Mouse (Mus musculus) activated CD4-positive, CD25-positive, alpha-beta regulatory T cell, adult 4 months (primary cell): ENCODE data around the gene Aph1a. TPM values are rescaled to one million over a fixed set of nuclear protein-coding genes. Genes with fewer than 3 reads are reported as not detected.
"Not testable (repeated sequence)": the region's sequence is repeated elsewhere in the genome, so short reads cannot be mapped to it uniquely, and the experiment has no call there.

Experiments
- ATAC-seq: one replicate; pipeline ENCODE4 v1.8.0; 2017
- polyA plus RNA-seq, 2 experiments: library from polyadenylated mRNA; unstranded; fragments of 100-300 nt; shearing (Covaris generic); gene quantifications; one replicate each; pipeline ENCODE4 v1.2.1; 2017

Gene Aph1a
- polyA plus RNA-seq, 2 experiments from 2014 or later: 32.2 to 44.2 TPM

DNA sequence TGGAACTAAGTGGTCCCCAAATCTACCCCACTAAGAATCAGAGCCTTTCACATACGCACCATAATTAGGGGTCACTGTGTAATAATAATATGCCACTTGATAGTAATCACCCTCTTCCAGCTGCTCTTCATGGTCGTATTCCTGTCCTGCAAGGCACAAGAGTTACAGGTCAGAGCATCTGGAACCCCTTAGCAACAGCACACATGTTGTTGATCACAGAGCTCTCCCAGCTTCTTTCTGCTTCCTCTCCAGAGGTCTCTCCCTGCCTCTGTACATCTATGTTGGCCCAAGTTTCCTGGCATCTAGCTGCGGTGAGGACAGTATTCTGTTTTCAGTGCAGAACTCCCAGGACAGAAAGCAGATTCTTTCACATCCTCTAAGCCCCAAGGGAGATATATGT, 4.1 kb upstream of the Aph1a start:
- no peak for ATAC-seq

DNA sequence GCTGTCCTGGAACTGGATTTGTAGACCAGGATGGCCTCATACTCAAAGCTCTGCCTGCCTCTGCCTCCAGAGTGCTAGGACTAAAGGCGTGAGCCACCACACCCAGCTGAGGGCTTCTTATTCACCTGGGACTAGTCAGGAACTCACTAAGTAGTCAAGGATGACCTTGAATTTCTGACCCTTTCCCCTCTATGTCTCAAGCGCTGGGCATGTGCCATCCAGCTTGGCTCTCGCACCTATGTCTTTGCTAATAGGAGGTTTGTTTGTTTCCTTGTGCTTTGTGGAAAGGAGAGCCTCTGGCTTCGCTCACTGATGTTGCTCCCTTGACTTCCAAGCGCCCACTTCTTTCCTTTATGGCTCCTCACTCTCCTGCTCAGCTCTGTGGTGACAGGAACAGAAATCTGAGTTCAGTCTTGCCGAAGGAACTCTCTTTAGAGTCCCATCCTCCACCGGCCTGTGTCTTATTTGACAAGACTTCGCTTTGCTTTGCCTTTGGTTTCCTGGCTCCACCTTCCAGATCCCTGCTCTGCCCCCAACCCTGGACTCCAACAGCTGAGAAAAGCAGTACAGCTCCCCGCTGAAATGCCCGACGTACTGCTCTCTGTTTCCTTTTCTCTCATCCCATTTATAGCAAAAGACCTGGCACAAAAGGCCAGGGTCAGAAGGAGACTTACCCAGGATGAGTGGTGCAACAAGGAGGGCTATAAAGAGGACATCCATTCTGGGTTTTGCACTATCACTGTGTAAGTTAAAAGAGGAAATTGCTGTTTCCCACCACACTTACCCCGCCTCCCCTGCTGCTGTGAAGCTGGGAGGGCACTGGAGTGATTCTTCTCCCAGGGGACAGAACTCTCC, 2.3 kb upstream of the Aph1a start, which contains the start of gene BC028528:
Gene BC028528 (minus strand): TSS at position 795 of the 855 bp plus-strand sequence.
- no peak for ATAC-seq

DNA sequence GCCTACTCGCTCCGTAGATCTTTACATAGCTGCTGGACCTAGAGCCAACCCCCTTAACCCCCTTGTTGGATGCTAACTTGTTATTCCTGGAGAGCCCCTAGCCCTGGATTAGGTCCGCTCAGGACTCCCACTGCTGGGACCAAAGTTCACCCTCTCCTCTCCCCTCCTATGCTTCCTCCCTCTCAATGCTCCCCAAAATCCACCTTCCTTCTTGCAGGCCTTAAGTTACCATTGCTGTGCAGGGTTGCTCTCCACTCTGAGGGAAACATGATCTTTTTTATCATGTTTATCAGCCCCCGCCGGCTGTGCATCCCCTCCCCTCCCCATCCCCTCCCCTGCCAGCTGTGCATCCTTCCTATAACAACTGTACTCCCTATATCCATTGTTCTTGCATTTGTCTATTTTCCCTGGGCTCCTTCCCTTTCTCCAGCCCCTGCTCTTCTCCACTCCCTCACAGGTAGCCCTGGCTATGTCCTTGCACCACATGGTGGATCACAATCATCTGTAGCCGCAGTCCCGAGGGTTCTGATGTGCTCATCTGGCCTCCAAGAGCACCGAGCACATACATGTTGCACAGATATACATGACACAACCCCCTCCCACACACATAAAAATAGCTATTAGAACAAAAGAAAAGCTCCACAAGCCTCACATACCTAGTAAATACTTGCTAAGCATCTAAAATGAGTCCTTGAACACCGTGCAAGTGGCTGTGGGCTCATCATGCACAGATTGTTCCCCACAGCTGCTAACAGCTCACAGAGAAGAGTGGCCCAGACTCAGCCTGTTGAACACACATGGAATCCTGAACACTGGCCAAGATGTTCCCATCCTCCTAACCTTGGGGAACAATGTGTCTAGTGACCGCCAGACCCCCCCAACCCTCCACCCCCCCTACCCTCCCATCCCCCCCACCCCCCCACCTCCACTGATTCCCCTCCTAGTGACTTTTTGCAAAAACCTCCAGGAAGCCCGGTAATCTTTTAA, 1.4 kb upstream of the Aph1a start:
- ATAC-seq: no peak

DNA sequence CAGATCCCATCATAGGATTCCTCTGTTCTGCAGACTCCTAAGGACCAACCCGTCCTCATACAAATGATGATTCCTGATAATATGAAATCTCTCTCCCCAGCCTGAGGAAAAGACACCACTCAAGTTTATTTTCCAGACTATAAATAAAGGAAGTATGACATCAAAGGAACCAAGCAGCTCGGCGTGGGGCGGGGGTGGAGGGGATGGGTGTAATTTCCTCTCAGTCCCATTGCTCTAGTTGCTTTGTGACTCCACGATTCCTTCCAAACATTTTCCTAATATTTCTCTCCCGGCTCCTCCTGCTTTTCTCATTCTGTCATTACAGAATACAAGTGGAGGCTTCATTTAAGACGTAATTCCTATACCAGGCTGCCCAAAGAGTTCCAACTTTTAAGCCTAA, 643 bp upstream of the Aph1a start:
- ATAC-seq: no peak

DNA sequence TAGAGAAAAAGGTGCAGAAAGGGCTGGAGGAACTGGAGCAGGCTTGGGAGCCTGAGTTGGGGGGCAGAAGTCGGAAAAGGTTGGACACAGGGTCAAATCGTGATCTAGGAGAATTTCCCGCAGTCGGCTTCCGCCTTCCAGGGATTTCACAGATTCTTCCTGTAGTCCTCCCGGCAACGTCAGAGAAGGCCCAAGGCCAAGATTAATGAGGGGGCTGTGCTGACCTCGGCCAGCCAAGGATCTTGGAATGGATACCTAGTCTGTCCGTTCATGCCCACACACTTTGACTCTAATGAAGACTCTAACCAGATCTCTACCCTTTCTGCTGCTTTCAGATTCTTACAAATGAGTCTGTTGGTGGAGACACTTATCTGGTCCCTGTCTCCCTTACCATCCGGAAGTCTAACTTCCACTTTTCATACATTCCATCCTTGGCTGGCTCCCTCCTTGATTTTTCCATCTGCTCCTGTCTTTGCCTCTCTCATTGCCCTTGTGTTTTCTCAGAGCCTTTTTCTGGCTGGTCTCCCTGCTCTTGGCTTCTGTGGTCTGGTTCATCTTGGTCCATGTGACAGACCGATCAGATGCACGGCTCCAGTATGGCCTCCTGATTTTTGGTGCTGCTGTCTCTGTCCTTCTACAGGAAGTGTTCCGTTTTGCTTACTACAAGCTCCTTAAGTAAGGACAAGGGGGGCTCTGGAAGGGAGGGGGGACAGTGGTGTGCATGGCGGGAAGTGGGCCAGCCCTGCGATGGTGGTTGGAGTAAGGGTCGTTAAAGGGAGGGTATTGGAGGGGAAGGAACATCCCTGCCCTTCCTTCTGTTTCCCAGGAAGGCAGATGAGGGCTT, 770 bp downstream of the Aph1a start:
- no peak for ATAC-seq

DNA sequence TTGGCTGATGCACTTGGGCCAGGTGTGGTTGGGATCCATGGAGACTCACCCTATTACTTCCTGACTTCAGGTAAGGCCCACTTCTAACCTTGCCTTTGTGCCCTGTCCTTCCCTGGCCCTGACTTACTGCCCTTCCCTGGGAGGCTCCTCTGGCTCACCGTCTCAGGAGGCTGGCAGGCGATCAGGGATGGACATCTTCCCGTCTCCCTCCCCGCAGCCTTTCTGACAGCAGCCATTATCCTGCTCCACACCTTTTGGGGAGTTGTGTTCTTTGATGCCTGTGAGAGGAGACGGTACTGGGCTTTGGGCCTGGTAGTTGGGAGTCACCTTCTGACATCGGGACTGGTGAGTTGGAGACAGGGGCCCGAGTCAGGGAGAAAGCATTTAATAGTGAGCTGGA, 1.7 kb downstream of the Aph1a start:
- not testable (repeated sequence) for ATAC-seq

DNA sequence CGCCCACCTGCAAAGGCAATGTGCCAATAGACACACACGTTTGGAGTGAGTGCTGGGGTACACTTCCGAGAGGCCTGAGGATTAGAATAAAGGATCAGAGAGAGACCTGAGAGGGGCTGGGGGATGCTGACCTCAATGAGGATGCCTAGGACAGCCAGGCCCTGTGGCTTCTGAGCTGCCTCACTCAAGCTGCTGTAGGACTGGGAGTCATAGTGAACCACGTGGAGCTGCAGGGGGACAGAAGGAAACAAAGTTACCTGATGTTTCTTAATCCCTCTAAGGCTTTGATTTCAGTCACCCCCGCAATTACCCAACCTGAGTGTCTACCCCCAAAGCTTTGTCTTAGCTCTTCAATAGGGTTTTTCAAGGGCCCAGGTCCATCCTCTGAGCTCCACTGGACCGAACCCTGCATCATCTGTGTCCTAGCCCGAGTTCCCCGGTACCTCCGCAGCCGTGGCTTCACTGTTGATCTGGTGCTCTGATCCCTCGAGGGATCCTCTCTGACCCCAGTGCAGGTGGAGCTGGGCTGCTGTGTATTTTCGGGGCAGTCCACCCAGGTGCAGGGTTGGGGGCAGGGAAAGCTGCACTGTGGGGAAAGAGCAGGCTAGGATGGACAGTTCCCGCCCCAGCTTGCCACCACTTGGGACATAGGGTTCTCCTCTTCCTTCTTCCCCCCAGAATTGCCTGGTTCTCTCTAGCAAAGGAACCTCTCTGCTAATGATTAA, 6.2 kb downstream of the Aph1a start:
- no peak for ATAC-seq

DNA sequence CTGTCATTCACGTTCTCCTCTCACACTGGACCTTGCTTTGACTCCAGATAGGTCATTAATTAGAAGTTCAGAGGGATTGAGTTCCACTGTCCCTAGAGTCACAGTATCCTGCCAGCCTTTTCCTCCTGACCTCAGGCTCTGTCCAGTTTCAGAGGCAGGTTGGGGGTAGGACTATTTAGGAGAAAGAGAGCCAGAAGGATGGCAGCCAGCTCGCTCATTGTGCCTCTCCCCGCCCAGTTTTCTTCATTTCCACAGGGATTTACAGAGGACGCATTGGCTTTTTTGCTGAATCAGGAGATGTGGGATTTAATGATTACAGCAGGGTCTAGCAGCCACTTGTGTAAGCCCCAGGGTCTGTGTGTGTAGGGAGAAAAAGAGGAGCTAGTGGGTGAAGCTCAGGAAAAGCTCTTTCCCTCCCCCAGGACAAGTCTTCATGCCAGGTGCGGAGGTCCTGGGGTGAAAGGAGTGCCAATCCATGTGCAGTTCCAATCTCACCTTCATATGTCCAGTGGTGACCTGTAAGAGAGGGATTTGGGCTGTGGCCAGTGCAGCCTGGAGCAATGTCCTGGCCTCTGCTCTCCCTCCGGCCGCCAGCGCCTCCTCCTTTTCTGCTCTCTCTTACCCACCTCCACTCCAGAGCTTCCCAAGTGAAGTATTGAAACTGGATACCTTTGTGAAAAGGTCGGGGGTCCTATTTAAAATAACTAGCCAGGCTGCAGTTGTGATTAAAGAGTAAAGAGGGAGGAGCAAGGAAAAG, 8.0 kb downstream of the Aph1a start:
- ATAC-seq: no peak

DNA sequence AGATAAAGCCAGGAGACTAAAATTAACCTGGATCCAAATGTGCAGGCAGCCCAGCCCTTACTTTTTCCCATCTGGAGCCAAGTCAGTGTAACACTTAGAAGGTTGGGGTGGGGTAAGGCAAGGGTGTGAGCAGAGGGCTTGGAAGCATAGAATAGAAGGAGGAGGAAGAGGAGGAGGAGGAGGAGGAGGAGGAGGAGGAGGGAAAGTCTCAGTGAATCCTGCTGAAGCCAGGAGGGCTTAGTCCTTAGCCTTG, 8.5 kb downstream of the Aph1a start:
- ATAC-seq: no peak

DNA sequence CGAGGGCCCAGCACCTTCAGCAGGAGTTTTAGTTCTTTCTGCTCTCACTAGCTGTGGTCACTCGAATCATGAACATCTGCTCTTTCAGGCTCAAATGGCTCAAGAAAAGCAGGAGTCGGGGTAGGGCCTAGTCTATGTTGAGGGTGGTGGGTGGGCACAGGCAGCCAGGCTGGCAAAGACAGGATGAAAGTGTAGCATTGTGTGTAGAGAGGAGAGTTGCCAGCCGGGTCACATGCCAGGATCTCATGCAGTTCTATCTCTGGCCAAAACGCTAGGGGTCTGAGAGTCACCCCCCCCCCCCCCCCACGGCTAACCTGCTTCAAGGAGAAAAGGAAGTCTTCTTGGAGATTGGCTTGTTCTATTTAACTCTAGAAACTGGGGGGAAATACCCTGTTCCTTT, 8.9 kb downstream of the Aph1a start:
- ATAC-seq: no peak

DNA sequence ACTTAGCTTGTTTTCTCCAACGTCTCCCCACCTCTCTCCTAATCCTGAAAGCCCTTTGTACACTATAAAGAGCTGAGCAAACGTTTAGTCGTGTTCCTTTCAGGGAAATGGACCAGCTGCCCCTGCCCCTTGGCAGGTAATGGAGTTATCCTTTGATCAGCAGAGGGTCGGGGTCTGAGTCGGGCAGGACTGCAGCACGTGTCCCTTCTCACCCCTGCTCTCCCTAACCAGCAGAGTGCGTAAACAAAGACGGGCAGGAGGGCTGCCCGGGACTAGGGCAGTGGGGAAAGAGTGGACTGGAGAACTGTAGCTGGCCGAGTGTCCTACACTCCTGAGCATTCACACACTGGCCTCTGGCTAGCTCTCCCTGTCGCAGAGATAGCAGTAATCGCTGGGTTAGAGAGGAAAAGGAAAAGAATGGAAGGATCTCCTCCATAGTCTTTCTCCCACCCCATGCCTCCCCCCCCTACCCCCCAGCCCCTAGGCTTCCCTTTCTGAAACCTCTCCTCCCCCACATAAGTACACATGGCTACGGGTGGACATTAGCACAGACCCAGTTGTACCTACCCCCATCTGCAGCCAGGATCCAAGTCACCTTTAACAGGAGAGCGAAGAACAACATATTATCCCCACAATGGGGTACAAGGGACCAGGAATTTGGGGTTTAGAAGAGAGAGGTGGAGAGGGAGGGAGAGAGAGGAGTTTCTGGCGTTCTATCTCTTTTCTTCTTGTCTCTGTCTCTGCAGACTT, 10.2 kb downstream of the Aph1a start:
- ATAC-seq: no peak

DNA sequence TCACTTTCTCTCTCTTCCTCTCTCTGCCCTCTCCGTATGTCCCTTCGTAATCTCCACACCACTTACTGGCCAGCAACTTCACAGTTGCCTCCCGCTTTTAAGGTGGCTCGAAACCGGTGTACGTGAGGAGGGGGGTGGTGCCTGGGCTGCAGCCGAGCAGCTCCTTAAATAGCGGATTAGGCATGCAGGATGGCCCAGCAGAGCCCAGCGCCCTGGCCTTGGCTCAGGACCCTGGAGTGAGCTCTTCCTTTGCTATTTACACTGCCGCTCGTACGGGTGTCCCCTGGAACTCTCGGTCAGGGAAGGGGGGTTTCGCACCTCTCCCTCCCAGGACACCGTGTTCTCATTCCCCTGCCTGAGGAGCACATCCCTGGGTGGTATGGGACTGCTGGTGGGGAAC, 10.8 kb downstream of the Aph1a start, which contains the start of gene Car14:
Gene Car14 (minus strand): TSS at position 124 of the 400 bp plus-strand sequence.
- ATAC-seq: no peak

DNA sequence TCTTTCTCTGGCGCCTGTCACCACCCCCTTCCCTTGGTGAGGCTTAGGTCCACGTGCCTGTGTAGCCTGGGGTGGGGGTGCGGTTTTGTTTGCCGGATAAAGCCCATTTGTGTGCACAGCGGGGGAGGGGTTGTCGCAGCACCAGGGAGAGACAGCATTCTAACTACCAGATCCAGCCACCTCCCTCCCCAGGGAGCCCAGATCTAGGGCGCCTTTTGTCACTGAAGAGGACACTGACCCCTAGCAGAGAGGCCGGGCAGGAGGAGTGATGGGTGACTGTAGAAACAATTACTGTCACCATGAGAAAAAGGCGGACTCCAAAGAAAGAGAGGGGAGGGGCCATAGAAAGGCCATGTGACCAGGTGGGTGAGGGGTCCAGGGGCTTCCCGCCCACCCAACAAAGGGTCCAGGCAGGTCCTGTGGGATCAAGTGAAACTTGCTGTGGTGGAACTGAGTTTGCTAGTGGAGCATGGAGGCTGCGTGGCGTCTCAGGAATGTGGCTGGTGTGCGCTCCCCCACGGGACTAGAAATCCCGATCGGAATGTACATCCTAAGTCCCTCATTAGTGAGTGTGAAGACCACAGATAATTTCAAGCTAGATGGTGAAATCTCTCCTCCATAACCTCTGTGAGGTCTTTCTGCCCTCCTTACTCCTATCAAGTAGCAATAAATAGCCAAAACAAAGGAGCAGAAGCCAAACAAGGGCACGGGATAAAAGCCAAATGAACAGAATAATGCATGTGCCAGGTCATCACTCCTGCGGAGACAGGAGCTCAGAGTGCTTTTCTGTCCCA, 11.6 kb downstream of the Aph1a start:
- peak; percentile 41 for ATAC-seq

DNA sequence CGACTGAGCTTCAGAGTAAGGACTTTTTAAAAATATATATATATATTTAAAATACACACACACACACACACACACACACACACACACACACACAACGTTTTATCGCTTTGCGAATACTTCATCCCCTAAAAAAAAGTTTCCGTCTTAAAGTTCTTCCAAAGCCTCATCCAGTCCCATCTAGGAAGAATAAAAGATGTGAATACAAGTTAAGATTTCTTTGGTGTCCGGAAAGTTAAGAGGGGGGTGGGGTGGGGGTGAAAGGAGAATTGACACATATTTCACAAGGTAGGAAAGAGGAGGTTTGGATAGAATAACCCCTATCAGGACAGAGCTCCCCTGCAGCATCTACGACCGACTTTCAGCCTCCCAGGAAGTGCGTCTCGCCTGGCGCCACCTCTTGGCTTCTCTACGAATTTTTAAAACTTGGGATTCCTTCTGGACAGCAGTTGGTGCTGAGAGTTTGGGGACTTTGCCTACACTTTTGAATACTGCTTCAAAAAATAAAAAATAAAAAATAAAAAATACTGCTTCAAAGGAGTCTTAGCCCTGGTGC, 12.2 kb downstream of the Aph1a start:
- ATAC-seq: no peak

DNA sequence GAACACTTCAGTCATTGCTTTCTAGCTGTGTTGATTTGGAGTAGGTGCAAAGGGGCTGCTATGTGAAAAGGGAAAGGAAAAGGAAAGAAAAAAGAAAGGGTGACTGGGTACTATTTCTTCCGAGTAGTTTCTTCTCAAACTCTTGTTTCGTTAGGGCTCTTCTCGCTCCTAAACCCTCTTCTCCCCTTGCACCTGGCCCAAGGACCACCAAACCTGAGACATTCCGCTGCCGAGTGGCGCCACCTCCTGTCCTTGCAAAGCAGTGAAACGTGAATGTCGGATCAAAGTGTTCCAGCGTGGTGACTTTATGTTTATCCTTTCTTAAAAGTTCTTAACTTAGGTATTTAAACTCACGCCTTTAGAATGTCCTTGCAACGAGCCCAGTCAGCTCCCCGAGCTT, 13.1 kb downstream of the Aph1a start:
- ATAC-seq: no peak

DNA sequence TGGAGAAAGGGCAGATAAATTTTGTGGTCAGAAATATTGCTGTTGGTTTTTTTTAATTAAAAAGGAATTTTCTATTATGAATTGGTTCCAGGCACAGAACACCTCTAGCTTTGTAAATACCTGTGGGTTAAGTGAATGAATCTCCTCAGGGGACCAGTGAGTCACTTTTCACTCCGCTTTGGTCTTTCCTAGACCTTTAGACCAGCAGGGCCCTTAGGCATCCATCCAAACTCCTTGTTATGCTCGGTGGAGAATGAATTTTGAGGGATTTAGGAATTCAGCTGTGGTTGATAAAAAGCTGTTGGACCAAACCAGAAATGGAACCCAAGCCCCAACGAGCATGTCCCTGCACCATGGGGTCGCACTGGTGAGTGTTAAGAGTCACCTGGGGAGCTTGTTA, 13.8 kb downstream of the Aph1a start:
- ATAC-seq: no peak

DNA sequence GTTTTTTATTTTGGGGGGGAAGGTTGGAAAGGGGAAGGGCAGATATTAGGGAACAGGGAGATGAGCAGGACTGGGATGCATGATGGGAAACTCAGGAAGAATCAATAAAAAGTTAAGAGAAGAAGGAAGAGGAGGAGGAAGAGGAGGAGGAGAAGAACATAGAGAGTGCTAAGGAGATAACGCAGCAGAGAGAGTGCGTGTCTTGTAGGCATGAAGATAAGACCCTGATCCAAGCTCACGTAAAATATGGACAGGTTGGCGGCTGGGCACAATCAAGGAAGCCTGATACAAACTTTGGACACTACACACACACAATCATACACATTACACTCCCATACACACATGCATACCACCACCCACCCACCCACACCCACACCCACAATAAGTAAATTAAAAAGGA, 20.9 kb downstream of the Aph1a start:
- ATAC-seq: no peak

DNA sequence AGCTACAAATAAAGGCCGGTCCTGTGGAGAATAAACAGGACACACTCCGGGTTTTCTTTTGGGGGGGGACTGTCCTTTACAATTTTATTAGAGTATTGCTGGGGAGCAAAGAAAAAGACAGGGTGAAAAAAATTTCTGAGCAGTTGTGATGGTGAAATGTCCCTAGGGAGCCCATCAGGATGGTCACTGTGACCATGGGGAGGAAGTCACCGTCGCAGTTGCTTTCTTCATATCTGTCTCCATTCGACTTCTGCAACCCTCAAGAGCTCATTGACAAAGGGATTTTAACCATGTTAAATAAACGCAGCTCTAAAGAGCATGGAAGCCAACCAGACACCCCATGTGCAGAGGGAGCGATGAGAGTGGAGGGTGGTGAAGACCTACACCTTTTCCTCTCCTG, 23.0 kb downstream of the Aph1a start:
- no peak for ATAC-seq

DNA sequence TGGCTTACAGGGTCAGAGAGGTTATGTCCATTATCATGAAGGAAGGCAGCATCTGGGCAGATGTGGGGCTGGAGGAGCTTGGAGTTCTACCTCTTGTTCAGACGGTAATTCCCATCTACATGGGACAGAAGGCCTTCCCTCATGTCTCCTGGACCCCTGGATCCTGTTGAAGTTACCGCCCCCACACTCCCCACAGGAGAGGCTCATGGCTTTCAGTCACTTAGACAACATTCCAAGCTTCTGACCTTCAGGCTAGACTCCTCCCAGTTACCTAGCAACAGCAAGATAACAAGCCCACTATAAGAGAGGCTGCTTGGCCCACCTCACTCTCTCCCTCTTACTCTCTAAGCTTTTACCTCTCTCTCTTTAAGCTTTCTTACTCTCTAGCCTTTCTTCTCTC, 26.8 kb downstream of the Aph1a start:
- ATAC-seq: not testable (repeated sequence)
